Mouse (Mus musculus) spleen, adult 18-20 months (tissue): ENCODE results near the gene Morn2.
"Not testable (repeated sequence)": the region's sequence is repeated elsewhere in the genome, so short reads cannot be mapped to it uniquely, and the experiment has no call there.

Experiments used
- DNase-seq, 2 experiments: peaks; one replicate each; pipeline ENCODE4 v3.0.0; 2022; ENCODE audit warnings: mixed read lengths in 2 of 2

The Morn2 gene

DNA sequence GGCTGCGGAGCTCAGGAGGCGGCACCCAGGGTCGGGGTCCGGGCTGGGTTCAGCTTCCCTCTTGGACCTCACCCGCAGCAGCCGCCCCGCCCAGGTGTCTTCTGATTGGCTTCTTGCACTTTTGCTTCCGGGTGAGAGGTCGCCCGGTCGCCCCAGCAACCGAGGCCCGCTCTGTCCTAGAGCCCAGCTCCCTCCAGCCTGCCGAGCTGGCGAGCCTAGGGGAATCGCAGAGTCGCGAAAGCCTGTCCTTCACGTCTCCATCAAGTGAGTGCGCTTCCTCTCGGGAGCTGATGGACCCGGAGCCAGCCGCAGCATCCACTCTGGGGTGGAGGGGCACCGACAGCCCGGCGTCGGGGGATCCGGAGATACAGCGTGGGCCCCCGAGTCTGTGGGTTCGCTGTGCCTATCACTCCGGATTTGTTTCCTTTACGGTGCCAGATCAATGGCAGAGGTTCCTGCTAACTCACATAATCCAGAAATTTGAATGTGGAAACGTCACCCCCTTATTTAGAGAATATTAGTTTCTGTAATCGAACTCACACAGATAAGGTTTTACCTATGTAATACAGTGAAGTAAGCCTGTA is at the start of gene Morn2, which contains the start of gene Dhx57:
Morn2 (plus strand) TSS at position 130 of the 584 bp plus-strand sequence.
Dhx57 (minus strand) TSS at position 403 of the 584 bp plus-strand sequence.
- DNase-seq: peak; percentile 89 to 98

DNA sequence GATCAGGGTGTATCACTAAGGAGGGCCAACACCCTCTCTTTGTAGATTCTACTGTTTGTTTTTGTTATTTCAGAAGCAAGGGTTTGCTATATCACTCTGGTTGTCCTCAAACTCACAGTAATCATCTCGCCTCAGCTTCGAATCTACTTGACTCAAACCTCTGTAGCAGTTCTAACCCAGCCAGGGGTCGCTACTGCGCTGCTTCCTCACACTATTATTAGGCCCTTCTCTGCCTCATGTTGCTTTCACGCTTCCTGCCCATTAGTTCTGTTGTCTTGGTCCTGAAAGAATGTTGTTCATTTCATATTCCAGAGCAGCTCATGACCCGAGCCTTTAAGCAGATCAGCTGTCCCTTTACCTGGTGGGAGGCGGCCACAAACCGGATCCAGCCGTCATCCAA is 48.4 kb upstream of the Morn2 start:
- DNase-seq: no peak

- DNase-seq: no peak
Observed at GRCm38 (mm10) chr17:80243116-80243515, 46.9 kb upstream of the Morn2 start.

DNA sequence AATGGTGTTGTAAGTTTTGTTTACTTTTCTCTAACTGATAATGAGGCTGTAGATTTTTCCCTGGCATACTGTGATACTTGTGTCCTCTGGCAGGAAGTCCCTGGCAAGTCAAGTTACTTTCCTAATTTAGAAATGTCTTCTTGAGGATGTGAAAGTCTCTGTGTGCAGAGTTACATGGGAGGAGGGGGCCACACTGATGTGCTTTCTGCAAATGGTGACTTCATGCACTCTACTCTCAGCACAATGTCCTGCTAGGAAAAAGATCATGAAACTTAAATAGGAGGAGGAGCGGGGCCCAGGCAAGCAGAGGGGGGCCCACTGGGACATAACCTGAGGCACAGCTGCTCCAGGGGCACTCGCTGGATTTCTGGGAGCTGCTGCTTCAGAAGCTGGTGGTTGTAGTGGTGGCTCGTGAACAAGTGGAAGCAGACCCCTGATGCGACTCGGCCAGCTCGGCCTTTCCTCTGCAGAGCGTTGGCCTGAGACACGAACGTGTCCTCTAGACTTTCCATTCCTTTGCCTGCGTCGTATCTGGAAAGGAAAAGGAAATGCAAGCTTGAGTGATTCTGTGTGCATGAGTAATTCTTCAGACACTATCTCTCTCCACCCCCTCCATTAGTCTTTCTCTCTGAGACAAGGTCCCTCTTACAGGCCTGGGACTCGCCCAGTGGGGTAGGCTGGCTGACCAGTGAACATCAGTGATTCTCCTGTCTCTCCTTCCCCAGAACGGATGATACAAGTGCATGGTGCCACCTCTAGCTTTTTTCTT is 37.1 kb upstream of the Morn2 start:
- peak in 1 of 2 experiments; percentile 10 for DNase-seq

- no peak for DNase-seq
Observed at GRCm38 (mm10) chr17:80254421-80254820, 35.6 kb upstream of the Morn2 start.

- DNase-seq: no peak
Observed at GRCm38 (mm10) chr17:80255208-80255607, 34.8 kb upstream of the Morn2 start.

DNA sequence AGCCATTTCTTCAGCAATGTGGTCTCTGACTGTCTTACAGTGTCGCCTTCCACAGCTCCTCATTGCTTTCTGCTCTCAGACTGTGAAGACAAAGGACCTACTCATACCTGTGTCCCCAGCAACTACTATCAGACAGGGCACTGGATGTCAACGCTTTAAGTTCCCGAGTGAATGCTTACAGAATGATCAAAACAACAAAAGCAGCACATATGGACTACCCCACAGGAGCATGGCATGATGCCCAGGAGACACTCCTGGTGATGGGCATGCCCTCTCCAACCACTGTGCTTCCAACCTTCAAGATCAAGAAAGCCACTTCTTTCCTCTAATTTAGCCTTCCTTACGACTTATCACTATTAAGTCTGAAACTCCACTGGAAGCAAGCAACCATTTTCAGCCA is 22.9 kb upstream of the Morn2 start:
- no peak for DNase-seq

- no peak for DNase-seq
Observed at GRCm38 (mm10) chr17:80268151-80268550, 21.9 kb upstream of the Morn2 start.

DNA sequence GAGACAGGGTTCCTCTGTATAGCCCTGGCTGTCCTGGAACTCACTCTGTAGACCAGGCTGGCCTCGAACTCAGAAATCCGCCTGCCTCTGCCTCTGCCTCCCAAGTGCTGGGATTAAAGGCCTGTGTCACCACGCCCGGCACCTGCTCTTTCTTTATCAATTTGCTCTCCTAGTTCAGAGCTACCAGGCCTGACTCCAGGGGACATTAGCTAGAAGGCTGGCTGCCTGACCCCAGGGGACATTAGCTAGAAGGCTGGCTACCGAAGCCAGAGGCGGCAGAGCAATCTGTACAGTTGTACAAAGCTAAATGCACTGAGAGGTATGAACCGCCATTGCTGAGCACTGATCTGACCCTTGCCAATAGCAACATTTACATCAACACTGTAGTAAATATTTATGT is 19.4 kb upstream of the Morn2 start:
- DNase-seq: not testable (repeated sequence)

GRCm38 (mm10) chr17:80278255-80278654 is 11.7 kb upstream of the Morn2 start:
- no peak for DNase-seq

DNA sequence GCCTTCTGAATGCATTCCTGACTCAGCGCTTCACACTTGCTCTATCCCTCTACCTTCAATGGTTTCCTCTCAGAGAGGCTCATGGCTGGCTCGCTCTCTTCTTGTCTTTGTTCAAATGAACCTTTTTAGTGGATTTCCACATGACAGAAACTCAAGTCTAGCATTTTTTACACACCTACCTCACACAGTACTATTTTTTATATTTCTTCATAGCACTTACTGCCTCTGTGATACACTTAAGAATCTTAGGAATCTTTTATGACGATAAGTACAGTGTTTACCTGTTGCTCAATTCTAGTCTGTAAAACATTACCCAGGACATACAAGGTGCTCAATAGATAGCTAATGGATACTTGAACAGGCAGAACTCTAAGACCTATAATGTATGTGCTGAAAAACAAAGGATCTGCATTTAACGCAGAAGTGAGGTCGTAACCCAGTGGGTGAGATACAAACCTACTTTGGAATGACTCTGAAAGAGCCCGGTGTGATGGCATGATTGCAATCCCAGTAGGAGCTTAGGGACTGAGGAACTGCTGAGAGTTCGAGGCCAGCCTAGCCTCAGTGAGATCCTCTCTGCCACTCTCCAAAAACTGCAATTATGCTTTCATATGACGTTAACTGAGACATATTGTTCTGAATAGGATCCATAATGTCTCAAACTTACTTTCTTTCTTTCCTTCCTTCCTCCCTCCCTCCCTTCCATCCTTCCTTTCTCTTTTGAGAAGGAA is 10.5 kb upstream of the Morn2 start:
- no peak for DNase-seq

- no peak for DNase-seq
Observed at GRCm38 (mm10) chr17:80284446-80284845, 5.6 kb upstream of the Morn2 start.

- DNase-seq: no peak
Observed at GRCm38 (mm10) chr17:80288012-80288411, 2.0 kb upstream of the Morn2 start.

- DNase-seq: no peak
Observed at GRCm38 (mm10) chr17:80289280-80290073, 526 bp upstream of the Morn2 start.

DNA sequence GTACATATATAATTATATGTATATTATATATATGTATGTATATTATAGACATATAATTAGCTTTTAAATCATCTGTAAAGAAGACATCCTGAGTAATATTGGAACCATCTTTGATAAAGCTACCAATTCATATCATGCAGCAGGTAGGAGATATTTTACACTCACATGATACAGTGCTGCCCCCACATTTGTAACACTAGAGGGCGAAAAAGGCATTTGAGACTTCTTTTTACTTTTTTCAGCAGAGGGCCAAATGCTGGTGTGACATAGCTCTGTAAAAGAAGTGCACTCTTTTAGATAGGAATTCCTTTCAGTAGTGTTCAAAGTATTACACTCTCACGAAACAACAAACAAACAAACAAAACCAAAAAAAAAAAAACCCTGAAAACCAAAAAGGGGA is 1.1 kb downstream of the Morn2 start:
- DNase-seq: no peak

DNA sequence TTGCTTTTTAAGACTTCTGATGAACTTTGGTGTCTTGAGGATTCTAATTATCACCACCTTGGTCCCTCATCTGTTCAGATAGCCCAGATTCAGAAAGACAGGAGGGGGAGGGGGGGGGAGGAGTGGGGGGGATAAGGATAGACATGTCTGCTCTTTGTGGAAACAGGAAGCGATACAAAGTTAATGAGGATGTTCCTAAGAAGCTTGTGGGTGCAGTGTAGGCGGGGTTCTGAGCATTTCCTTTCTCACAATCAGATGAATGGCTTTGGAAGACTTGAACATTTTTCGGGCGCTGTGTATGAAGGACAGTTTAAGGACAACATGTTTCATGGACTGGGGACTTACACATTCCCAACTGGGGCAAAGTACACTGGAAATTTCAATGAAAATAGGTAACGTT is 5.3 kb downstream of the Morn2 start:
- DNase-seq: no peak

DNA sequence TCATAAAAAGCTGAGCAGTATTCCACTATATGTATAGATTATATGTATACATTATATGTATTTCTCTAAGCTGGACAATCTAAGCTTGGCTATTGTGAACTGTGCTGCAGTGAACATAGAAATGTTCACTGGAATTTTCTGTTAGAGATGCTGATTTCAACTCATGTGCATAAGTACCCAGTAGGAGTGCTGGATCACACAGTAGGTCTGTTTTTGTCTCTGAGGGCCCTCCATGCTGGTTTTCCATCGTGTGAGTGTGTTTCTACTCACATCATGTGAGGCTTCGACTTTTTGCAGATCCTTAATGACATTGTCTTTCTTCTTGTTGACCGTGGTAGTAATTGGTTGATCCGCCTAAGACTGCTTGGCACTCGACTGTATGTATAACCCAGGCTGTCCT is 8.8 kb downstream of the Morn2 start:
- DNase-seq: no peak

- no peak for DNase-seq
Observed at GRCm38 (mm10) chr17:80307251-80307650, 17.2 kb downstream of the Morn2 start, which contains the start of gene Arhgef33. Arhgef33 (plus strand) TSS chr17:80307407.

DNA sequence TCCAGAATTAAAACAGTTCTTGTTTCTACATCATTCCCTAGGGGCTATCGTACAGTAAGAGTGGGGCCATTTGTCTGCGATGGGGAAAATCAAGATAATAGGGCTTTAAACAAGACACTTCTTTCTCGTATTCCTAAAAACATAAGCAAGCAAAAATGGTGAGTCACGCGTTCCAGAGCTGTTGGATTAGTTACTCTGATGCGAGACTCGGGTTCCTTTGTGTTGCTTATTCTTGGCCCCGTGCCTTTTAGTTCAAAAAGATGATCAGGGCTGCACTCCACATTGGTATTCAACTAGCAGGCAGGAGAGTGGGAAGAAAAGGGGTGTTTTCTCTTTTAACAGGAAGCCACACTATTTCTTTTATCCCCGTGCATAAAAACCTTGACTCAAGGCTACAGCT is 21.8 kb downstream of the Morn2 start:
- no peak for DNase-seq

DNA sequence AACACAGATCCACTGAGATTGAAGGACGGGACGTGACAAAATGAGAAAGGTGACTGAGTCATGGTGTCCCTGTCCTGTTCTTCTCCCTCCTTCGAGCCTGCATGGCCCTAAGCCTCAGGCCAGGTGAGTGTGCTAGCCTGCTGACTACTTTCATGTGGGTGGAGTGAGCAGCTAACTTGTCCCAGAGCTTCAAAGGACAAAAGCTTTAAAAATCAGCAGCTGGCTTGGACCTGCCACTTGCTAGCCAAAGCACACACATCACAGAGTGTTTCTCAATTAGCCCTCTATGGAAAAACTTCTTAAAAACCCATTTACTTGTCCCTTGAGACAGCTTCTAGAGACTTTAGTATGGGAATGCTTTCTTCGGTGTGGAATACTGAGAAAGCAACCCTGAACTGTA is 22.4 kb downstream of the Morn2 start:
- DNase-seq: no peak

GRCm38 (mm10) chr17:80322228-80322627 is 32.2 kb downstream of the Morn2 start:
- DNase-seq: no peak

DNA sequence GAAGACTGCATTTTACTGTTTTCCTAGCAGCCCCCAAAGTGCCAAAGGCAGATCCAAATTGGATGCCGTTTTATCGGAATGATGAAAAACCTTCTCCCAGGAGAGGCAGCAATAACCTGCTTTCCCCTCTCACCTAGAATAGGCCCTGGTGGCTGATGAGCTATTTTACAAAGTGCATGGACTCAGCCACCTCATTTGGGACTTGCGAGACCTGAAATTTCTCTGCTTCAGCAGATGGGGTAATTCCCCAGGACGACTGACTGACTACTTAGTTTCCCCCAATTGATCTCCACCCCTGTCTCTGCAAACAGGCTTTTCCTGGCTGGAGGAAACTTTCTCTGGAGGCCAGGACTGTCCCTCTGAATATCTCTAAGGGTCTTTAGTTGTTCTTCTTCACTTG is 33.0 kb downstream of the Morn2 start:
- no peak for DNase-seq

- DNase-seq: no peak
Observed at GRCm38 (mm10) chr17:80323658-80324057, 33.7 kb downstream of the Morn2 start.
